Mouse (Mus musculus): ENCODE data around the gene Agps.

- no peak for TF ChIP-seq POLR2A (IDR thresholded peaks at IDR 0.05; ENCODE audit: insufficient read length, low read depth)
- no peak for TF ChIP-seq MAX (IDR thresholded peaks at IDR 0.05; ENCODE audit: low read depth)
- no peak for TF ChIP-seq USF1 (IDR thresholded peaks at IDR 0.05; ENCODE audit: low read depth)
- no peak for TF ChIP-seq TCF12 (IDR thresholded peaks at IDR 0.05; ENCODE audit: insufficient read depth, poor library complexity, severe bottlenecking)
- no peak for TF ChIP-seq REST (IDR thresholded peaks at IDR 0.05; ENCODE audit: insufficient read depth, insufficient read length)
Measured at GRCm38 (mm10) chr2:75805767-75806166, 26.2 kb upstream of the Agps start.
